Mouse (Mus musculus): Measurements from ENCODE around the gene Snrnp48.

- no peak for TF ChIP-seq HCFC1 (IDR thresholded peaks at IDR 0.05; ENCODE audit: borderline replicate concordance, insufficient read depth, low read length)
- no peak for TF ChIP-seq MAFK (IDR thresholded peaks at IDR 0.05; ENCODE audit: insufficient read depth, low read depth, low read length)
- TF ChIP-seq CHD2 (IDR thresholded peaks at IDR 0.05; ENCODE audit: low read depth, low read length): no peak
- TF ChIP-seq ZNF384 (IDR thresholded peaks at IDR 0.05; ENCODE audit: low read depth, low read length): no peak
Observed at GRCm38 (mm10) chr13:38220331-38220730, 15.6 kb downstream of the Snrnp48 start.
